In the genomic region with DNA sequence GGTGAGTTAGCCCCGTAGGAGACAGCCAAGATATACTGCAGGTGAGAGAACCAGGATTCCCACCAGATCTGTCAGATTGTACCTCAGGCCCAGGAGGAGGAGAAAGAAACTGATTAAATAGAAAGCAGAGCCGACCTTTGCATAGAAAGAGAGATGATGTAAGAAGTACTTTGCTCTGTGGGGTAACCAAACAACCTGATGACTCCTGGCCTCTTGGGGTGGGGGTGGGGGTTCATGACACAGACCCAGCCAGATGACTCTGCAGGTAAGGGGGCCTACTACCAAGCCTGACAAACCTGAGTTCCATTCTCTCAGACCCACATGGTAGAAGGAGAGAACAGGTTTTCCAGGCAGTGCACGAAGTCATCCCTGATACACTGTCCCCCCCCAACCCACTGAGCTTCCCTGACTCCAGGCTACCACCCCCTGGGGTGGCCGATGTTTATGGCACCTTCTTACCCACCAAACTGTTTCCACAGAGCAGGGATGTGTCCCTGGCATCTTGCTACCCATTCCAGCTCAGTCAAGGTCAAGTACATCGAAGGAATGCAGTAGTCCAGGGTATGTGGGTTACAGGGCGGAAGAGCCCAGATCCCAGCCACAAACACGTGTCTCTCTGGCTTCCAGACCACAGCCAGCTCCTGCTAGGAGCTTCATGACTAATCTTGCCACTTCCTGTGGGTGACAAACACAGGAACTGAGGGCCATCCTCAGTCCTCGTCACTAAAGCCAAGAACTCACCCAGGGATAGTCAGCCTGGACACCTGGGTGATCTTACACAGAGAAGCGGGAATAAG, we compare ENCODE assay signal across 10 mouse cellular contexts. TPM values are rescaled to one million over a fixed set of nuclear protein-coding genes. Genes with fewer than 3 reads are reported as not detected.
DNase-seq lines count a peak whose midpoint lies in the region; ATAC-seq and TF ChIP-seq lines count a peak whose summit lies in the region.
"Had no signal": no experiment of that assay in that cellular context is flagged by ENCODE, and none has a peak within 500 bp of the region (broad histone marks: within the 10 kb centered on the region; RNA-seq: fewer than 3 reads in every experiment).

No protein-coding gene starts in this region.

- no peak overlapping the region for H3K4me3 ChIP-seq in liver, adult 2 months (ENCODE audit: insufficient read depth, low read depth, low read length)
- no peak overlapping the region for H3K4me3 ChIP-seq in brown adipose tissue, adult 24 weeks (ENCODE audit: insufficient read depth, low read depth, low read length)
- no peak overlapping the region for H3K4me3 ChIP-seq in midbrain, embryonic 10.5 days
- H3K4me3 ChIP-seq: layer of hippocampus, adult 2 months had no signal

- H3K79me2 ChIP-seq in liver, adult 2 months (ENCODE audit: control insufficient read depth, insufficient read depth, low read length) = peaks cover 21% of the 10 kb centered on the region; the same call in 1 of the 2 replicates

- H3K9me3 ChIP-seq in midbrain, embryonic 10.5 days (replicated peaks) = no peaks in the 10 kb centered on the region

- H3K27ac ChIP-seq in liver, adult 2 months (replicated peaks; ENCODE audit: insufficient read depth, low read depth, low read length) = peak overlapping the region; percentile 89
- 0 out of 2 replicates have a peak overlapping the region, but pooled peaks have one; percentile 33 for H3K27ac ChIP-seq in brown adipose tissue, adult 24 weeks (replicated peaks; ENCODE audit: low read depth, low read length)
- no peak overlapping the region for H3K27ac ChIP-seq in midbrain, embryonic 10.5 days (replicated peaks)
- H3K27ac ChIP-seq: layer of hippocampus, adult 2 months had no signal

- H3K36me3 ChIP-seq in liver, adult 2 months (ENCODE audit: control insufficient read depth, insufficient read depth, low read length) = no peaks in the 10 kb centered on the region
- H3K36me3 ChIP-seq in midbrain, embryonic 10.5 days = no peaks in the 10 kb centered on the region

- no peak for TF ChIP-seq CTCF in liver, adult 2 months (IDR thresholded peaks at IDR 0.05; ENCODE audit: low read depth, low read length)

- H3K27me3 ChIP-seq in liver, adult 2 months (ENCODE audit: control insufficient read depth, insufficient read depth, low read length) = no peaks in the 10 kb centered on the region
- H3K27me3 ChIP-seq in midbrain, embryonic 10.5 days (ENCODE audit: low read depth, poor library complexity, severe bottlenecking) = peaks cover 51% of the 10 kb centered on the region

- peak; percentile 95 for DNase-seq in liver, adult 2 months (ENCODE audit: extremely low read depth, low read depth, low spot score)
- DNase-seq in liver = no peak
- DNase-seq in kidney, postnatal 36 days = peak; percentile 65 to 84
- DNase-seq in cerebellum, adult 8-10 months = no peak
- DNase-seq in c-Kit-positive CD71-positive TER-119-positive erythroid progenitor cells, embryonic 14.5 days (ENCODE audit: low spot score) = no peak
- no peak for DNase-seq in midbrain, embryonic 10.5 days (ENCODE audit: low spot score)
- DNase-seq: gastrocnemius, postnatal 14 days had no signal

- H3K9ac ChIP-seq in liver, adult 2 months (ENCODE audit: low read depth, low read length) = peak overlapping the region; percentile 61

- peaks cover 54% of the 10 kb centered on the region for H3K4me1 ChIP-seq in liver, adult 2 months (ENCODE audit: control insufficient read depth, insufficient read depth, low read length)
- H3K4me1 ChIP-seq in brown adipose tissue, adult 24 weeks (ENCODE audit: control insufficient read depth, insufficient read depth, insufficient read length, low read length) = peaks cover 38% of the 10 kb centered on the region
- H3K4me1 ChIP-seq in midbrain, embryonic 10.5 days = peaks cover 28% of the 10 kb centered on the region

- ATAC-seq in neutrophil, adult 5-6 weeks (ENCODE audit: extremely low read depth, insufficient number of reproducible peaks, low FRiP score, poor library complexity, severe bottlenecking) = peak; percentile 35; the same call in 1 of the 2 replicates

- 32% methylated on average over 9 of the region's 9 CpGs for WGBS in liver, adult 2 months
- 84% methylated on average over 9 of the region's 9 CpGs for WGBS in midbrain, embryonic 10.5 days

- TF ChIP-seq POLR2A in liver, adult 2 months (IDR thresholded peaks at IDR 0.05; ENCODE audit: extremely low read depth, insufficient read depth, low read length) = no peak

RNA-seq across cellular contexts. Expression of gene Syne3, which starts 8.9 kb away (rescaled TPM):
- 3.8 and 4.8 TPM in 2 replicates for total RNA-seq in liver, adult 2 months (2014; rRNA removed)
- 0.81 and 1.6 TPM in 2 replicates for polyA plus RNA-seq in liver, adult 2 months (2012; rRNA removed)
- polyA plus RNA-seq in brown adipose tissue, adult 24 weeks (2012; ENCODE audit: insufficient read depth, insufficient read length, missing spikeins) = 2.8 and 3.3 TPM in 2 replicates
- total RNA-seq in neutrophil, adult 5-6 weeks (2017) = 20.7 and 21.2 TPM in 2 replicates
- polyA plus RNA-seq in midbrain, embryonic 10.5 days (2016; fragmentation: Nextera tagmentation; extraction: Ambion mirVana) = 0.10 and 0.14 TPM in 2 replicates

RNA-seq across cellular contexts. Expression of gene Glrx5, which starts 31.8 kb away (rescaled TPM):
- total RNA-seq in liver, adult 2 months (2014; rRNA removed) = 43.0 and 45.5 TPM in 2 replicates
- polyA plus RNA-seq in liver, adult 2 months (2012; rRNA removed) = 144 and 157 TPM in 2 replicates
- 123 and 149 TPM in 2 replicates for polyA plus RNA-seq in brown adipose tissue, adult 24 weeks (2012; ENCODE audit: insufficient read depth, insufficient read length, missing spikeins)
- total RNA-seq in neutrophil, adult 5-6 weeks (2017) = 8.0 and 9.1 TPM in 2 replicates
- 217 and 246 TPM in 2 replicates for polyA plus RNA-seq in midbrain, embryonic 10.5 days (2016; fragmentation: Nextera tagmentation; extraction: Ambion mirVana)

Comparison
In these comparisons a context has a peak if more than half of its experiments do, and no peak if none do; other contexts are left out.
1. DNase-seq: peak in liver, adult 2 months (single experiment) and kidney, postnatal 36 days (2 of 2); none in liver (single experiment), cerebellum, adult 8-10 months (single experiment), c-Kit-positive CD71-positive TER-119-positive erythroid progenitor cells, embryonic 14.5 days (single experiment) and midbrain, embryonic 10.5 days (single experiment).